Mouse (Mus musculus): ENCODE measurements at regions not wholly inside any gene's neighbourhood (a gene's known extent, or its start where the extent isn't known, plus 50 kb on each side); places are given as distances from the start of the nearest gene placed in this dataset.
A peak's percentile ranks its signal among the peaks of the same experiment; 100 is the strongest.
"Not testable (repeated sequence)": the region's sequence is repeated elsewhere in the genome, so short reads cannot be mapped to it uniquely, and the experiment has no call there.

GRCm38 (mm10) chr2:17845447-17846092 is 114.3 kb upstream of the Nebl start:
- not testable (repeated sequence) for DNase-seq (ENCODE audit: extremely low spot score)

- DNase-seq (ENCODE audit: extremely low spot score), result peak; percentile 67
Measured at GRCm38 (mm10) chr2:17844662-17845446, 113.6 kb upstream of the Nebl start.

DNA sequence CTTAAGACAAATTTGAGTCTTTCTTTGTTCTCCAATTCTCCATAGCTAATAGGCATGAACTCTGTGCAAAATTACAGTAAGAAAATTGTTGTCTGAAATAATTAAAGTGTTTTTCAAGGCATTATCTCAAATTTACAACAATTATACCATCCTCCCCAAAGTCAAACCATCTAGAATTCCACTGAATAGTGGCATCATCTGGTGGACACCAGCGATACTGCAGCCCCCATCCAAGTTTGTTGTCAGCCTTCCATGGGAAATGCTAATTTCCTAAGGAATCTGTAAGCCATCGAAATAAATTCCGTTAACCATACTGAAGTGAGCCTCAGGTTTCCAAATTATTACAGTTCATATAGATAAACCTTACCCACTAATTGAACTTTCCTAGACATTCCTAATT is 110.7 kb upstream of the Nebl start:
- DNase-seq (ENCODE audit: extremely low spot score), result no peak

GRCm38 (mm10) chr2:17841546-17841945 is 110.3 kb upstream of the Nebl start:
- DNase-seq (ENCODE audit: extremely low spot score), result no peak

- DNase-seq (ENCODE audit: extremely low spot score), result no peak
Measured at GRCm38 (mm10) chr2:17840941-17841498, 109.8 kb upstream of the Nebl start.

DNA sequence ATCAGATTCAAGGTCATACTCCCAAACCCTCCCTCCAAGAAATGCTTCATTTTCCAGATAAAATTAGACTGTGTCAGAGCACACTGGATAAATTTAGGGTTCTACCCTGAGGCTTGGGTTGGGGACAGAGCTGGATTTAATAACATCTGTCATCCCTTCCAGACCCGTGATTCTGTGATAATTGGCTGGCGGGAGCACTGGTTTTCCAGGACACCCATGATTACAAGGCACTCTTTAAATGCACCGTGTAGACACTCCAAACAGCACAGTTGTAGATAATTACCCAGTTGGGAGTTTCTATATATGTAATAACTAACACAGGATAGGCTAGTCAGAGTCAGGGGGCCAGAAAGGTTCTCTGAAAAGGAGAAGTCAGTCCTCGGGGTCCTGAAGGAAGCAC is 108.4 kb upstream of the Nebl start:
- DNase-seq (ENCODE audit: extremely low spot score), result no peak

DNA sequence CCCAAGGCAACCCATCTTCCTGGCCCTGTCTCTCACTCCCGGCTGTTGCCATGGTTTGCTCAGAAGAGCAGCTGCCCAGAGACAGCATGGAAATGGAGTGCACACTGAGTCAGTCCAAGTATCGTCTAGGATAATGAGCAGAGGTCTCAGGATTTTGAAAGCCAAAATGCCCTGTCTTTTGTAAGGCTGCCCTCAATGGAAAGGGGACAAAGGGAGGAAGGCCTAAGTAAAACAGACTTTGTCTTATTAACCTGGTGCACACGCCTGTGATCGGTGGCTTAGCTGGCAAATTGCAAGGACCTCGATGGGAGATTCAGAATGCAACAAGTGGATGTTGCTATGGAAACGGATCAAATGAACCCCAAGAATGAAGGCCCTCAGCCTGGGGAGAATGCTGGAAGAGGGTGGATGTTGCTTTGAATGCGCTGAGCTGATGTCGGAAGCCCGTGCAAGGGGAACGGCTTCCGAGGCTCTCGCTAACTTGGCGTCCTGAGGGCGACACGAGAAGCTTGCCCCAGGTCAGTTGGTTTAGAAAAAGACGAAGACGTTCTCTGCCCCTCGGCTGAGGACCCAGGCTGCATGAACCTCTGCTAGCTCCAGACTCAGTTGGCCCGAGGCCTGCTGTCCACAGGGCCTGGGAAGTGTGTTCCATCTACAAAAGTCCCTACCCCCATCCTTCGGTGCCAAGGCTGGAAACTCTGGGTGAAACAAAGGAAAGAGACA is 107.8 kb upstream of the Nebl start:
- peak; percentile 54 for DNase-seq (ENCODE audit: extremely low spot score)

DNA sequence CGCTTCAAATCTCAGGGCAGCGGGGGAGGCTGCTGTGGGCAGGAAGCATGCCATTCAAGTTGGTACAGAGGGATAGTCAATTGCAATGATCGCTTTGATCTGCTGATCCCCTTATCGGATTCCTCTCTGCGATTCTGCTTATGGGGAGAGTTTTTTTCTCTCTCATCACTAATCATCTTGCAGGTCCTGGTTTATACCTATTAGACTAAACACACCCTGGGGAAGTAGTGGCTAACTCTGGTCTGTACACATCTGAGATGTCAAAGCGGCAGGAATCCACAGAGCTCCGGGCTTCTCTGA is 107.1 kb upstream of the Nebl start:
- no peak for DNase-seq (ENCODE audit: extremely low spot score)

DNA sequence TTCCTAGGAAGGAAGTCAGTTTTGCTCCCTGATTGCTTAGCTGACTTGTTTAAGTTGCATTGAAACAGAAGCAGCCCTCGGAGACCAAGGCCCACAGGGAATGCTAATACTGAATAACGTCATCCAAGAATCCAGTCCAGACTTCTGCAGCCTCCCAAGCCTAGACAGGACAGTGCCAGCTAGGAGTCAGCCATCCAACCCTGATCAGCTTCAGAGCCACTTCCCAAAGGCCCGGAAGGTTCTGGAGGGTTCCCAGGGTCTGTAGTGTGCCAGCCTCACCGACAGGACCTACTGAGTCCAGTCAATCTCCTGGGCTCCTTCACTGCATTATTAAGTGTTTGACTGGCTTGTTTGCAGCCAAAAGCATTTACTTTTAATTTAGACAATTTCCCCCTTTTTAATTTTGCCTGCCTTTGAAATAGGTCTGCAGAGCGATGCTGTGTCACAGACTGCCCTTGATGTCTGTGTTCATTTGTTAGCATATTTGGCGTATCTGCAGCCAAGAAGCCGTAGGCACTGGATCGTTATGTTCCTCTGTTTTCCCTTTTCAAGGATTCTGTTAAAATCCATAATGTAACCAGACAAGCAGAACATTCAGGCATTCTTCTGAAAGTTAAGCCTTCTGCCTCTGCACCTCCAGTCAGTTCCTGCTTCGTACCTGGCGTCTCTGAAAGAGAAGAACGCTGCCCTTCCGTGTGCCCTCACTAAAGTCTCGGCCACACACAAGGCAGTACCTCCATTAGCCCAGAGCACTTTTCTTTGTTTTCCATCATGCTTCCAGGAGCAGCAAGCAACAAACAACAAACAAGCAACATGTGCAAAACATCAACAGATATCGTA is 106.5 kb upstream of the Nebl start:
- DNase-seq (ENCODE audit: extremely low spot score), result no peak

DNA sequence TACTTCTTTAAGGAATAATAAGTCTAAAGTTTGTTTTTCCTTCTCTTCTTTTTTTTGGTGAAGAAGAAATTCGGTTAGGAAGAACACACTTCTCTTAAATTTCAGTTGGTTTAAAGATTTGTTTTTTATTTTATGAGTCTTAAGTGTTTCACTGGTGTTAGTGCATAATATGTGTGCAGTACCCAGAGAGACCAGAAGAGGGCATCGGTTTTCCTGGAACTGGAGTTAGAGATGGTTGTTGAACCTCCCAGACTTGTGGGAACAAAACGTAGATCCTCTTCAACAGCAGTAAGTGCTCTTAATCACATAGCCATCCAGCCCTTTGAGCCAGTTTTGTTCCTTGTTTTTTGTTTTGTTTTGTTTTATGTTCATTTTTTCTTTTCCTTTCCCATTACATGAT is 101.5 kb upstream of the Nebl start:
- DNase-seq (ENCODE audit: extremely low spot score), result no peak

GRCm38 (mm10) chr2:17830216-17830615 is 99.0 kb upstream of the Nebl start:
- DNase-seq (ENCODE audit: extremely low spot score), result no peak

GRCm38 (mm10) chr2:17825271-17825670 is 94.0 kb upstream of the Nebl start:
- no peak for DNase-seq (ENCODE audit: extremely low spot score)

- DNase-seq (ENCODE audit: extremely low spot score), result no peak
Measured at GRCm38 (mm10) chr2:17824176-17824575, 92.9 kb upstream of the Nebl start.

DNA sequence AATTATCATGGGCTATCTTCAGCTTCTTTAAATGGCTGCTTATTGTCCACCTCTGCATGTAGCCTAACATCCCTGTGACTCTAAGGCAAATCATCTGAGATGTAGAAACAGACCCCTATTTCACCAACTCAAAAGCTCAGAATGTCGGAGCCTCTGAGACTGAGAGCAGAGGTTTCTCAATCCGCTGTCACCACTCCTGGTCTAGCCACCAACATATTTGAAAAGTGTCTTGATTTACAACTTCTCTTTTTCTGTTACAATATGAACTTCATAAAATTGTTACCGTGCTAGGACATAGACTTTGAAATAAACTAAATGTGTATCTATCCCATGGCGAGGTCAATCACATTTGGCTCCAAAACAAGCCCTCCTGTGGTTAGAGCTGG is 91.3 kb upstream of the Nebl start:
- DNase-seq (ENCODE audit: extremely low spot score), result no peak

GRCm38 (mm10) chr2:17821878-17822620 is 90.8 kb upstream of the Nebl start:
- DNase-seq (ENCODE audit: extremely low spot score), result no peak

DNA sequence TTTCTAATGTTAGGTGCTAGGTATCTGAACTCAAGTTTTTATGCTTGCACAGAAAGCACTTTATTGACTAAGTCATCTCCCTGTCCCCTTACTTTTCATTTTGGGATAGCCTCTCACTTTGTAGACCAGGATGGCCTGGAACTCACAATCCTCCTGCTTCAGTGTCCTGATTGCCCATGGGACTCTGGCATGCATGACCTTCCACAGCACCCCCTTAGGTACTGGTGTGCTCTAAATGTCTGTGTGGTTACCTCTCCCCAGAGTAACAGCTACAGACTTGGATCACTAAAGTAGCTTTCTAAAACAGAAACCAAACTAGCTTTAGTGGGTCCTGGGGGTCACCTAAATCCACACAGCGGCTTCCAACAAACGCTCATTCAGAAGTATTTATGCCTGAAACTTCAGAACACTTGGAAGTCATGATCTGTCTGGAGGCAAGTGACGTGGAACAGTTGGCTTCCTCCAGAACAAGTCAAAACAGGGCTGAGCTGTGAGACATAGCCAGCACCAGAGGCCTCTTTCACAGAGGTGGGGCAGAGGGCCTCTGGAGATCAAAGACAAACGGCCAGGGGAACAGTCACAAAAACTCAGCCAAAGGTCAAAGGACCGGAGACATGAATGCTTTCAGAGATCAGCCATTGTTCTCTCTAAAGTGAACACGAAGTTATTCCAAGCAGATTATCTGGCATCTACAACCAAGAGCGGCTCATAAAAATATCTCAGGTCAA is 80.8 kb upstream of the Nebl start:
- peak; percentile 58 for DNase-seq (ENCODE audit: extremely low spot score)

Data from embryo, embryonic 9.5 days (tissue).